Mouse (Mus musculus) stomach, postnatal 0 days (tissue): ENCODE measurements around the gene Kmt2a. TPM values are rescaled to one million over a fixed set of nuclear protein-coding genes. Genes with fewer than 3 reads are reported as not detected.

Source experiments
- ATAC-seq: fragments of 200-750 bp; cut with Nextera tagmentation; 2 replicates; pipeline ENCODE4 v1.8.0; 2017; ENCODE audit not compliant: low FRiP score, low TSS enrichment
- DNase-seq: peaks from one replicate; pipeline ENCODE4 v3.0.0-alpha.2; 2016; ENCODE audit warnings: low spot score
- H3K27ac ChIP-seq: fragments of 300-500 bp; sonication (generic); replicated peaks from 2 replicates; pipeline ENCODE4 v1.5.1; 2014; ENCODE audit warnings: mild to moderate bottlenecking, control low read depth
- H3K27me3 ChIP-seq: fragments of 300-500 bp; sonication (generic); 2 replicates; pipeline ENCODE4 v1.6.1; 2014; ENCODE audit warnings: low read length; ENCODE audit not compliant: control insufficient read depth, insufficient read depth
- H3K36me3 ChIP-seq: fragments of 300-500 bp; sonication (generic); 2 replicates; pipeline ENCODE4 v1.6.1; 2014; ENCODE audit warnings: low read length, mixed read lengths; ENCODE audit not compliant: control insufficient read depth, insufficient read depth
- H3K4me1 ChIP-seq: fragments of 300-500 bp; sonication (generic); replicated peaks from 2 replicates; pipeline ENCODE4 v1.6.1; 2014; ENCODE audit warnings: antibody characterized with exemption; ENCODE audit not compliant: control insufficient read depth, insufficient read depth
- H3K4me2 ChIP-seq: fragments of 300-500 bp; sonication (generic); replicated peaks from 2 replicates; pipeline ENCODE4 v1.6.1; 2014; ENCODE audit warnings: low read depth, mild to moderate bottlenecking, control low read depth, moderate library complexity
- H3K4me3 ChIP-seq: fragments of 300-500 bp; sonication (generic); 2 replicates; pipeline ENCODE4 v1.5.1; 2014; ENCODE audit warnings: low read depth, low read length, control low read depth
- H3K9ac ChIP-seq: fragments of 300-500 bp; sonication (generic); 2 replicates; pipeline ENCODE4 v1.6.1; 2014; ENCODE audit warnings: mild to moderate bottlenecking, low read length, control low read depth, mixed read lengths
- H3K9me3 ChIP-seq: fragments of 300-500 bp; sonication (generic); 2 replicates; pipeline ENCODE4 v1.6.1; 2016; ENCODE audit warnings: low read length; ENCODE audit not compliant: control insufficient read depth
- CTCF ChIP-seq: IDR thresholded peaks from 2 replicates; pipeline ENCODE4 v1.5.1; 2016; ENCODE audit warnings: antibody characterized with exemption, low read depth, mild to moderate bottlenecking, moderate library complexity
- EP300 ChIP-seq: optimal IDR thresholded peaks from 2 replicates; pipeline ENCODE3; 2016; ENCODE audit warnings: antibody characterized with exemption
- WGBS: fragments of 180-500 bp; shearing (Covaris S2); extraction: QIAGEN DNeasy Blood & Tissue Kit; methylation state at CpG from one replicate; pipeline ENCODE4 v1.1.7; 2014; 5-methylcytosine and 5-hydroxymethylcytosine counted together
- polyA plus RNA-seq: library from polyadenylated mRNA; unstranded; fragments of >200 nt; fragmentation: Nextera tagmentation; extraction: Ambion mirVana; gene quantifications from 2 replicates; pipeline ENCODE4 v1.2.1, GENCODE M21; 2015

The Kmt2a gene
- polyA plus RNA-seq, 1 experiment from 2014 or later, result 4.3 TPM

GRCm38 (mm10) chr9:44899716-44900115 is 18.6 kb upstream of the Kmt2a start:
- Histone ChIP-seq H3K9me3 (no peaks in the 10 kb centered on the region), H3K27ac (no peak overlapping the region), H3K27me3 (no peaks in the 10 kb centered on the region), H3K36me3 (no peaks in the 10 kb centered on the region), H3K4me2 (no peak overlapping the region), H3K4me3 (no peak overlapping the region), H3K9ac (no peak overlapping the region), H3K4me1 (no peaks in the 10 kb centered on the region)
- whole genome bisulfite sequencing, result 50% methylated on average over 3 of the region's 3 CpGs
- DNase-seq, result no peak
- TF ChIP-seq CTCF (no peak), EP300 (no peak)
- ATAC-seq, result no peak

DNA sequence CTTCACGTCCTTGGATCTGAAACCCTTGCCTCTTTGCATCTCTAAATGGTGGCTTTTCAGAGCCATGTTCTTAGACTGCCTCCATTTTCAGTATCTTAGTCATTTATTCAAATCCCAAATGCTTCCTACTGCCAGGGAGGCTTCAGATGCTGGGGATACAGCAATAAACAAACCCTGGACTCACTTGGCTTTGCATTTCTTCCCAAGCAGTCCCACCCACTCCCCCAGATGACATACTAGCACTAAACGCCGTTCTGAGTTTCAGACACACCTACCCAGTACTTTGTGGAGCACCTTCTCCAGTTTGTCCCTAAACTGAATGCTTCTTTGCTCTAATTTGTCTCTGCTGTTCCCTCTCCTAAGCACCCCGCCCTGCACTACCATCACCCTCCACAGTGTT is 15.9 kb upstream of the Kmt2a start:
- H3K9me3 ChIP-seq, result no peaks in the 10 kb centered on the region
- WGBS, result 51% methylated on average over 4 of the region's 4 CpGs
- no peak for ATAC-seq

DNA sequence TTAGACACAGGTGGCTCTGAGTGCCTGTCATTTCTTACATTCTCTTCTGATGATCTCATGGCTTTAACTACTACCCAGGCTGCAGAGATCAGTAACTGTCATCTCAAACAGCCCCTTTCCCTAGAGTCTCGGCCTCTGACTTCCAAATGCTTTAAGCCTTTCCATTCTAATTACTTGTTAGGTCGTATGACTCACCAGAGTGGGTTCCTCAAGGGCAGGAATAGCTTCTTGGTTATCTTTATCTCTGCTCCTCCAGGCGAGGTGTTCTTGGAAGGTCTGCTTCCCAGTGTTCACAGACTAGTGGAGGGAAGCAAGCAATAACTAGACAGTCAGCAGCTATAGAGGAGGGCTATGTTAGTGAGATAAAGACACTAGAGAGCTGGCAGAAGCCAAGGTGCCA is 11.6 kb upstream of the Kmt2a start:
- Histone ChIP-seq H3K27me3 (no peaks in the 10 kb centered on the region), H3K36me3 (no peaks in the 10 kb centered on the region), H3K4me1 (no peaks in the 10 kb centered on the region), H3K9ac (no peak overlapping the region), H3K9me3 (no peaks in the 10 kb centered on the region), H3K27ac (no peak overlapping the region), H3K4me3 (no peak overlapping the region), H3K4me2 (no peak overlapping the region)
- ATAC-seq (no peak), DNase-seq (no peak)
- TF ChIP-seq EP300, result no peak
- no peak for TF ChIP-seq CTCF
- 49% methylated on average over 3 of the region's 3 CpGs for WGBS

More for the DNA sequence above, 15.9 kb upstream of the Kmt2a start:
- Histone ChIP-seq H3K36me3 (no peaks in the 10 kb centered on the region), H3K4me2 (no peak overlapping the region), H3K27me3 (no peaks in the 10 kb centered on the region), H3K27ac (no peak overlapping the region), H3K9ac (no peak overlapping the region), H3K4me3 (no peak overlapping the region), H3K4me1 (no peaks in the 10 kb centered on the region)
- no peak for DNase-seq
- TF ChIP-seq CTCF, result peak; percentile 12; the same call in 1 of the 2 replicates
- no peak for TF ChIP-seq EP300

GRCm38 (mm10) chr9:44891210-44891609 is 10.1 kb upstream of the Kmt2a start:
- no peak overlapping the region for H3K9ac ChIP-seq
- H3K4me2 ChIP-seq, result no peak overlapping the region
- no peak for DNase-seq
- TF ChIP-seq CTCF (no peak), EP300 (no peak)
- no peaks in the 10 kb centered on the region for H3K36me3 ChIP-seq
- no peaks in the 10 kb centered on the region for H3K27me3 ChIP-seq
- no peaks in the 10 kb centered on the region for H3K9me3 ChIP-seq
- no peaks in the 10 kb centered on the region for H3K4me1 ChIP-seq
- H3K4me3 ChIP-seq, result no peak overlapping the region
- H3K27ac ChIP-seq, result no peak overlapping the region
- no peak for ATAC-seq
- 85% methylated on average over 6 of the region's 6 CpGs for WGBS

DNA sequence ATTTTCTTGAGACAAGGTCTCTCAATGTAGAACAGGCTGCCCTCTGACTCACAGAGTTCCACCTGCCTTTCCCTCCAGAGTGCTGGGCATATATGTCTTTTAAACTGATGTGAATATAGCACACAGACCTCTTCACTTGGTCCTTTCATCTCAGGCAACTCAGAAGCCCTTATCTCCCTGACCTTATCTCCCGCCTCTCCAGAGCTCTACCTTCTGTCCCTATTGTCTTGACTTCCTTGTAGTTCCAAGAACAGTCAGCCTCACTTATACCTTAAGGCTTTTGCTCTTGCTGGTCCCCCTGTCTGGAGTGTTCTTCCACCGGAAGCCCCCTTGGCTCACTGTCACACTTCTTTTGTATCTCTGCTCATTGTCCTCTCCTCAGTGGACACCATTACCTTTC is 9.0 kb upstream of the Kmt2a start:
- Histone ChIP-seq H3K27me3 (no peaks in the 10 kb centered on the region), H3K9me3 (no peaks in the 10 kb centered on the region), H3K4me2 (no peak overlapping the region), H3K36me3 (no peaks in the 10 kb centered on the region), H3K4me1 (no peaks in the 10 kb centered on the region), H3K27ac (no peak overlapping the region), H3K4me3 (no peak overlapping the region), H3K9ac (no peak overlapping the region)
- ATAC-seq, result no peak
- TF ChIP-seq CTCF, result no peak
- TF ChIP-seq EP300, result no peak
- WGBS, result 46% methylated on average over 2 of the region's 2 CpGs
- no peak for DNase-seq

GRCm38 (mm10) chr9:44888114-44888624 is 7.1 kb upstream of the Kmt2a start:
- H3K4me2 ChIP-seq, result no peak overlapping the region
- H3K4me1 ChIP-seq, result no peaks in the 10 kb centered on the region
- no peaks in the 10 kb centered on the region for H3K36me3 ChIP-seq
- 84% methylated on average over 7 of the region's 7 CpGs for WGBS
- no peaks in the 10 kb centered on the region for H3K9me3 ChIP-seq
- DNase-seq (no peak), ATAC-seq (no peak)
- H3K27me3 ChIP-seq, result no peaks in the 10 kb centered on the region
- H3K27ac ChIP-seq, result no peak overlapping the region
- H3K9ac ChIP-seq, result no peak overlapping the region
- no peak overlapping the region for H3K4me3 ChIP-seq
- TF ChIP-seq CTCF, result no peak
- TF ChIP-seq EP300, result no peak
